Mouse (Mus musculus) myocyte (in vitro differentiated cells): ENCODE measurements around the gene Cep83. TPM values are rescaled to one million over a fixed set of nuclear protein-coding genes. Genes with fewer than 3 reads are reported as not detected.

Experiments
- H3K27me3 ChIP-seq: one replicate; pipeline ENCODE4 v1.6.1; 2011; ENCODE audit not compliant: control insufficient read depth, insufficient read depth, insufficient read length
- H3K36me3 ChIP-seq: one replicate; pipeline ENCODE4 v1.6.1; 2011; ENCODE audit not compliant: control insufficient read depth, insufficient read depth
- H3K4me2 ChIP-seq: one replicate; pipeline ENCODE4 v1.6.1; 2011; ENCODE audit warnings: low read depth, control low read depth
- H3K4me3 ChIP-seq: one replicate; pipeline ENCODE4 v1.5.1; 2011; ENCODE audit warnings: mild to moderate bottlenecking, control low read depth, moderate library complexity
- H3K79me2 ChIP-seq: one replicate; pipeline ENCODE4 v1.6.1; 2011; ENCODE audit not compliant: control insufficient read depth, insufficient read depth
- H3ac ChIP-seq: one replicate; pipeline ENCODE4 v1.6.1; 2011; ENCODE audit not compliant: control insufficient read depth, insufficient read length
- CEBPB ChIP-seq: IDR thresholded peaks from 2 replicates; pipeline ENCODE4 v1.6.1; 2011; ENCODE audit warnings: mild to moderate bottlenecking, moderate library complexity; ENCODE audit not compliant: poor library complexity, insufficient read depth, severe bottlenecking
- E2F4 ChIP-seq: IDR thresholded peaks from one replicate; pipeline ENCODE4 v1.6.1; 2011; ENCODE audit warnings: mild to moderate bottlenecking, control low read depth, moderate library complexity; ENCODE audit not compliant: insufficient read depth
- MAX ChIP-seq: IDR thresholded peaks from one replicate; pipeline ENCODE4 v1.6.1; 2011; ENCODE audit warnings: low read depth, mild to moderate bottlenecking, control low read depth
- MYOD1 ChIP-seq, 3 experiments: IDR thresholded peaks; one replicate each; pipeline ENCODE4 v1.6.1; 2011; ENCODE audit warnings: control low read depth in 2 of 3, low read depth in 2 of 3, mild to moderate bottlenecking in 2 of 3, moderate library complexity in 1 of 3; ENCODE audit not compliant: insufficient read length in 2 of 3, control insufficient read depth in 1 of 3
- MYOG ChIP-seq, 3 experiments: IDR thresholded peaks; one replicate each; pipeline ENCODE4 v1.6.1; 2011; ENCODE audit warnings: control low read depth in 2 of 3, low read depth in 2 of 3, mild to moderate bottlenecking in 2 of 3; ENCODE audit not compliant: insufficient read length in 2 of 3, control insufficient read depth in 1 of 3, insufficient read depth in 1 of 3
- POLR2A ChIP-seq: IDR thresholded peaks from one replicate; pipeline ENCODE4 v1.6.1; 2011; ENCODE audit warnings: low read depth, mild to moderate bottlenecking, control low read depth, moderate library complexity; ENCODE audit not compliant: insufficient read length
- POLR2AphosphoS2 ChIP-seq: IDR thresholded peaks from one replicate; pipeline ENCODE4 v1.6.1; 2011; ENCODE audit warnings: low read depth, control low read depth; ENCODE audit not compliant: insufficient read length
- REST ChIP-seq: IDR thresholded peaks from one replicate; pipeline ENCODE4 v1.6.1; 2011; ENCODE audit warnings: mild to moderate bottlenecking, control low read depth, moderate library complexity; ENCODE audit not compliant: insufficient read depth, insufficient read length
- SRF ChIP-seq: IDR thresholded peaks from one replicate; pipeline ENCODE4 v1.6.1; 2011; ENCODE audit warnings: low read depth; ENCODE audit not compliant: control insufficient read depth, insufficient read length
- TCF12 ChIP-seq: IDR thresholded peaks from one replicate; pipeline ENCODE4 v1.6.1; 2011; ENCODE audit warnings: mild to moderate bottlenecking, control low read depth; ENCODE audit not compliant: poor library complexity, insufficient read depth, severe bottlenecking
- TCF3 ChIP-seq: IDR thresholded peaks from one replicate; pipeline ENCODE4 v1.6.1; 2011; ENCODE audit warnings: low read depth, control low read depth; ENCODE audit not compliant: insufficient read length
- USF1 ChIP-seq: IDR thresholded peaks from one replicate; pipeline ENCODE4 v1.6.1; 2011; ENCODE audit warnings: low read depth, mild to moderate bottlenecking, control low read depth, moderate library complexity
- polyA plus RNA-seq: library from polyadenylated mRNA; unstranded; fragments of >200 nt; fragmentation: generic; extraction: Trizol; gene quantifications from one replicate; pipeline ENCODE4 v1.2.1, GENCODE M21; 2012; ENCODE audit warnings: missing spikeins

The Cep83 gene
- polyA plus RNA-seq, 1 experiment = 6.4 TPM

GRCm38 (mm10) chr10:94741459-94741858 is 53.0 kb downstream of the Cep83 start:
- H3K79me2 ChIP-seq = no peaks in the 10 kb centered on the region
- H3ac ChIP-seq = no peak overlapping the region
- no peaks in the 10 kb centered on the region for H3K27me3 ChIP-seq
- no peak overlapping the region for H3K4me3 ChIP-seq
- TF ChIP-seq E2F4 (no peak), POLR2A (no peak), POLR2AphosphoS2 (no peak)
- H3K36me3 ChIP-seq = no peaks in the 10 kb centered on the region
- no peak overlapping the region for H3K4me2 ChIP-seq

- Histone ChIP-seq H3ac (no peak overlapping the region), H3K4me3 (no peak overlapping the region), H3K79me2 (no peaks in the 10 kb centered on the region), H3K27me3 (no peaks in the 10 kb centered on the region), H3K36me3 (peaks cover 4% of the 10 kb centered on the region), H3K4me2 (no peak overlapping the region)
- no peak for TF ChIP-seq TCF12
- no peak for TF ChIP-seq CEBPB
- TF ChIP-seq USF1 = no peak
- no peak for TF ChIP-seq POLR2A
- no peak for TF ChIP-seq MYOD1 (IDR thresholded peaks at IDR 0.05; ENCODE audit: control insufficient read depth in 1 of 3, insufficient read length in 2 of 3, low read depth in 2 of 3)
- no peak for TF ChIP-seq MAX
- no peak for TF ChIP-seq TCF3
- TF ChIP-seq E2F4 = no peak
- TF ChIP-seq REST = no peak
- no peak for TF ChIP-seq MYOG (IDR thresholded peaks at IDR 0.05; ENCODE audit: control insufficient read depth in 1 of 3, insufficient read depth in 1 of 3, insufficient read length in 2 of 3, low read depth in 2 of 3)
- TF ChIP-seq SRF = no peak
- no peak for TF ChIP-seq POLR2AphosphoS2
Measured at GRCm38 (mm10) chr10:94747011-94747410, 58.6 kb downstream of the Cep83 start.

GRCm38 (mm10) chr10:94771496-94771895 is 83.0 kb downstream of the Cep83 start:
- peaks cover 4% of the 10 kb centered on the region for H3K36me3 ChIP-seq
- no peak overlapping the region for H3ac ChIP-seq
- H3K79me2 ChIP-seq = no peaks in the 10 kb centered on the region
- no peak overlapping the region for H3K4me2 ChIP-seq
- no peaks in the 10 kb centered on the region for H3K27me3 ChIP-seq
- no peak overlapping the region for H3K4me3 ChIP-seq
- TF ChIP-seq MYOD1 (IDR thresholded peaks at IDR 0.05; ENCODE audit: control insufficient read depth in 1 of 3, insufficient read length in 2 of 3, low read depth in 2 of 3) (no peak), POLR2A (no peak), SRF (no peak)

GRCm38 (mm10) chr10:94777576-94777975 is 89.1 kb downstream of the Cep83 start:
- H3K27me3 ChIP-seq = no peaks in the 10 kb centered on the region
- H3K36me3 ChIP-seq = no peaks in the 10 kb centered on the region
- no peak overlapping the region for H3K4me3 ChIP-seq
- no peak overlapping the region for H3ac ChIP-seq
- TF ChIP-seq TCF3 (no peak), E2F4 (no peak), POLR2AphosphoS2 (no peak), REST (no peak), MYOD1 (IDR thresholded peaks at IDR 0.05; ENCODE audit: control insufficient read depth in 1 of 3, insufficient read length in 2 of 3, low read depth in 2 of 3) (no peak), POLR2A (no peak), USF1 (no peak), MAX (no peak), MYOG (IDR thresholded peaks at IDR 0.05; ENCODE audit: control insufficient read depth in 1 of 3, insufficient read depth in 1 of 3, insufficient read length in 2 of 3, low read depth in 2 of 3) (no peak), CEBPB (no peak), TCF12 (no peak), SRF (no peak)
- H3K79me2 ChIP-seq = no peaks in the 10 kb centered on the region
- H3K4me2 ChIP-seq = no peak overlapping the region

- Histone ChIP-seq H3K79me2 (no peaks in the 10 kb centered on the region), H3K4me2 (no peak overlapping the region), H3K4me3 (no peak overlapping the region), H3K36me3 (no peaks in the 10 kb centered on the region), H3K27me3 (no peaks in the 10 kb centered on the region), H3ac (no peak overlapping the region)
- TF ChIP-seq REST = no peak
- no peak for TF ChIP-seq TCF12
- no peak for TF ChIP-seq MAX
- TF ChIP-seq MYOG (IDR thresholded peaks at IDR 0.05; ENCODE audit: control insufficient read depth in 1 of 3, insufficient read depth in 1 of 3, insufficient read length in 2 of 3, low read depth in 2 of 3) = no peak
- TF ChIP-seq TCF3 = no peak
- no peak for TF ChIP-seq USF1
- TF ChIP-seq POLR2A = no peak
- TF ChIP-seq CEBPB = no peak
- no peak for TF ChIP-seq SRF
- no peak for TF ChIP-seq MYOD1 (IDR thresholded peaks at IDR 0.05; ENCODE audit: control insufficient read depth in 1 of 3, insufficient read length in 2 of 3, low read depth in 2 of 3)
Measured at GRCm38 (mm10) chr10:94779319-94779718, 90.9 kb downstream of the Cep83 start.
